Mouse (Mus musculus) adrenal gland, adult 8-10 months (tissue): ENCODE measurements around the gene Casp2. TPM values are rescaled to one million over a fixed set of nuclear protein-coding genes. Genes with fewer than 3 reads are reported as not detected.

Source experiments
- DNase-seq: peaks from one replicate; pipeline ENCODE4 v3.0.0; 2022
- total RNA-seq, 4 experiments: library from RNA; stranded (reverse); gene quantifications; 2 replicates each; pipeline ENCODE4 v1.2.4; 2022

Casp2 gene
- 10 to 100 TPM; 20.1 to 27.2 (median 26.3) TPM for total RNA-seq

GRCm38 (mm10) chr6:42264626-42265312, at the start of gene Casp2:
TSS of gene Casp2 (plus strand) at chr6:42264985.
- peak; percentile 99 for DNase-seq

- no peak for DNase-seq
Observed at GRCm38 (mm10) chr6:42215028-42215427, 49.8 kb upstream of the Casp2 start, which contains the start of gene Tas2r144. TSS of gene Tas2r144 (plus strand) at chr6:42215328.

DNA sequence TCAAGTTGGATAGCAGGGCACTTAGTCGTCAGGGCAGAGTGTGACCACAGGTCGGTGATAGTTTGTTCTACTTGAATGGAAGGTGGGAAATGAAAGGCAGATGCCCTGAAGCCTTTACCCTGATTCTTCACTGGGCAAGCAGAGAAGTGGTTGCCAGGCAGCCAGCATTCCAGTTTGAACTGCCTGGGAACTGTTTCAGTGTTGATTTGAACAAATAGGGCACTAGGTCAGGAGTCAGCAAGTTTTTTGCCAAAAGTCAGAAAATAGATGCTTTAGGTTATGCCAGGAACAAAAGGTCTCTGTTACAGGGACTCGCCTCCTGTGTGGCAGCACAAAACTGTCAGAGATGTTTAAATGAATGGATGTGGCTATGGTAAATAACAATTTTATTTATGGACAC, 42.5 kb upstream of the Casp2 start:
- no peak for DNase-seq

GRCm38 (mm10) chr6:42225046-42225445, 39.7 kb upstream of the Casp2 start:
- DNase-seq = no peak

GRCm38 (mm10) chr6:42227240-42228101, 37.3 kb upstream of the Casp2 start:
- DNase-seq = peak; percentile 35

DNA sequence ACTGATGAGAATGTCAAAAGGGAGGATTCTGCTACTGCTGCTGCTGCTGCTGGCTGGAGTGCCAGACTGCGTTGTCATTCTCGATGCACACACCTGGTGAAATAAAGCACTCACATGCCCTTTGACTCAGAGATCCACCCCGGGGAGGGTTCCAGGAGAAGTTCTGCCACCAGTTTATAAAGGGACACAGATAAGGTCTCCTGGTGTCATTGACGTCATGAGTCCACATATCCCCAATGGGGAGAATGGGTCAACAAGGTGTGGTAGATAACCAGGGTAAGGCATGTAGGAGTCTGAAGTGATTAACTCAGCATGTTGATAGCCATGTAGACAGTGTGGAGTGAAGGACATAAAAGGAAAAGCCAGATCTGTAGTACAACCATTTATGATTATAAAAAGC, 35.2 kb upstream of the Casp2 start:
- DNase-seq = no peak

GRCm38 (mm10) chr6:42231191-42231590, 33.6 kb upstream of the Casp2 start:
- DNase-seq = no peak

GRCm38 (mm10) chr6:42237276-42237805, 27.4 kb upstream of the Casp2 start:
- DNase-seq = no peak

DNA sequence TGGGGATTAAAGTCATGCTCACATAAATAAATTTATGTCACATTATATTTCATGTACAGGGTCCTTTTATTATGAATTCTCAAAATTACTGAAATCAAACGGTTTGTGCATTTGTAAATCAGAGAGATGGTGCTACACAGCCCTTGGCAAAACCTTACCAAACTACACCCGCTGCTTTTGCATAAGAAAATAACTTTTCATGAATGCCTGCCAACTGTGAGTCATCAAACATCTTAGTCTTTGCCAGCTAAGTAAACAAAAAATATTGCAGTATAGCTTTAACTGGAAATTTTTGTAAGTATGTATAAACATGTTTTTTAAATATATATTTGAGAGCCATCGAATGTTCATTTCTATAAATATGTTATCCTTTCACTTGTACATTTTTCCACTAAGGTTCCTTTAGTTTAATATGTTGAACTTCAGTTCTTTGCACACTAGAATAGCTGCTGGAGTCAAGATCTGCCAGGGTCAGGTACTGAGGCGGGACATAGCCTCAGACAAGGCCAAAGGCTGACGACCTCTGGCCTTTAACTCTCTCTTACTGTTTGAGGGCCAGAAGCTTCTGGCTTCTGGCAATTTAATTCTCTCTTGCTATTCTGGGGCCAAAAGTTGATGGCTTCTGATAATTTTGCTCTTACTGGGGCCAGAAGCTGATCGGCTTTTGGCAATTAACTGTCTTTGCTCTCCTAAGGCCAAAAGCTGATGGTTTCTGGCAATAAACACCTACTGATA, 23.3 kb upstream of the Casp2 start:
- no peak for DNase-seq

- DNase-seq = peak; percentile 86
Observed at GRCm38 (mm10) chr6:42245711-42246353, 19.0 kb upstream of the Casp2 start, which contains the start of gene Gstk1. TSS of gene Gstk1 (plus strand) at chr6:42245935.

- DNase-seq = no peak
Observed at GRCm38 (mm10) chr6:42247173-42247572, 17.6 kb upstream of the Casp2 start.

- DNase-seq = no peak
Observed at GRCm38 (mm10) chr6:42247981-42248380, 16.8 kb upstream of the Casp2 start.

DNA sequence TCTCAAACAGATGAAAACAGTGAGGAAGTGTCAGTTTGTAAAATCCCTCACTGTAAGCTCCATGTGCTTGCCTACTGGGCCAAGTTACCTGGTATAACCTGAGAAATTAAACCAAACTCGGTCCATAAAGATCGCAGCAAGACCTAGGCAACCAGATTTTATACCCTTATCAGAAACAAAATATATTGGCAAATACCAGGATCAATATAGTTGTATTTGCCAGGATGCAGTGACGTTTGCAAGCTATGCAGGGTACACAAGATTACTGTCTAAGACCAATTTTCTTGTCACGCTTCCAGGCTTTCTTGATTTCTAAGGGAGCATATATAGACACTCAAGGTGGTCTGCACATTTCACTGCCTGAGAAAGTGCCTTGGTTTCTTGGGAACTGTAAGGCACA, 13.0 kb upstream of the Casp2 start:
- no peak for DNase-seq

DNA sequence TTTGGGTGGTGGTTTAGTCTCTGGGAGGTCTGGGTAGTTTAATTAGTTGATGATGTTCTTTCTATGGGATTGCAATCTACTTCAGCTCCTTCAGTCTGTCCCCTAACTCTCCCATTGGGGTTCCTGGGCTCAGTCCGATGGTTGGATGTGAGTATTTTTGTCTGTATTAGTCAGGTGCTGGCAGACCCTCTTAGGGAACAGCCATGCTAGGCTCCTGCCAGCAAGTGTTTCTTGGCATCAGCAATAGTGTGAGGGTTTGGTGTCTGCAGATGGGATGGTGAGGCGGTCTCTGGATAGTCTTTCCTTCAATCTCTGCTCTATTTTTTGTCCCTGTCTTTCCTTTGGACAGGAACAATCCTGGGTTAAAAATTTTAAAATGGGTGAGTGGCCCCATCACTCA, 11.7 kb upstream of the Casp2 start:
- DNase-seq = no peak

DNA sequence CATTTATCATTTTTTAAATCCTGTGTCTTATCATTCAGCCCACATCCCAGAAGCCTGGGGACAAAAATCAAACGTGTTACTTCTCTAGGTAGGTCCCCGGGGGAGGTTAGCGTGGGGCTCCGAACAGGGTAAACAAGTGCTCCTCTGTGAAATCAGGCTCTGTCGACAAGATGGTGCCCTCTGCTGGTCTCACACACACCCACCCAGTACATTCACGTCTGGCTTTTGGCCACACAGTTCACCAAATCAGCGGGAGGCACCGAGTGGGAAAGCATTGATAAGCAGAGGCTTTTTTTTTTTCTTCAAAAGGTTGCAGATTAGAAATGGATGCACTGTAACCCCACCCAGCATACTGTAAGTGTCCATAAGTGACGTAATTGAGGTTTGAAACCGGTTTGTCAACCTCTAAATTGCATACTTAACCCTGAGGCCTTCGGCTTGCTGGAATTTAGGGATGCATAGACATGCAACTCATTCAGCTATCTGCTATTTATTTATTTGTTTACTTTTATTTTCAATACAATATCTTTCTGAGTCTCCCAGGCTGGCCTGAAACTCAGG, 7.4 kb upstream of the Casp2 start:
- peak; percentile 54 for DNase-seq

DNA sequence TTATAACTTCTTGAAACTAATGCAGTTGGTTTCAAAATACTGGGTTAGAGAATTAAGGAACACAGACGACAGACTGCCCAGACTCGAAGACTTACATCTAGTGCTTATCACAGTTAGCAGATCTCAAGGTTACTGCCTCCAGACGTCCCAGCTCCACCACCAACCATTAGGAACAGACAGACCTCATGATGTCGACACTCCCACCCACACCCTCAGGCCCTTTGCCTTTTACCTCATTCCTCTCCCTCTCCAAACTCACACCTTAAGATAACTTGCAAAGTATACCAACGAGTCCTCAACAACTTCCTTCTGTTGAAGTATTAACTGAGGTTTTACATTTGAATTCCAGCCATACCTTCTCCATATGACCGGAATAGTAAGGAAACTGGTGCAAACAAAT, 4.4 kb upstream of the Casp2 start:
- no peak for DNase-seq

GRCm38 (mm10) chr6:42261524-42262170, 3.1 kb upstream of the Casp2 start, which contains the start of gene Tmem139:
TSS of gene Tmem139 (plus strand) at chr6:42261970.
- no peak for DNase-seq

DNA sequence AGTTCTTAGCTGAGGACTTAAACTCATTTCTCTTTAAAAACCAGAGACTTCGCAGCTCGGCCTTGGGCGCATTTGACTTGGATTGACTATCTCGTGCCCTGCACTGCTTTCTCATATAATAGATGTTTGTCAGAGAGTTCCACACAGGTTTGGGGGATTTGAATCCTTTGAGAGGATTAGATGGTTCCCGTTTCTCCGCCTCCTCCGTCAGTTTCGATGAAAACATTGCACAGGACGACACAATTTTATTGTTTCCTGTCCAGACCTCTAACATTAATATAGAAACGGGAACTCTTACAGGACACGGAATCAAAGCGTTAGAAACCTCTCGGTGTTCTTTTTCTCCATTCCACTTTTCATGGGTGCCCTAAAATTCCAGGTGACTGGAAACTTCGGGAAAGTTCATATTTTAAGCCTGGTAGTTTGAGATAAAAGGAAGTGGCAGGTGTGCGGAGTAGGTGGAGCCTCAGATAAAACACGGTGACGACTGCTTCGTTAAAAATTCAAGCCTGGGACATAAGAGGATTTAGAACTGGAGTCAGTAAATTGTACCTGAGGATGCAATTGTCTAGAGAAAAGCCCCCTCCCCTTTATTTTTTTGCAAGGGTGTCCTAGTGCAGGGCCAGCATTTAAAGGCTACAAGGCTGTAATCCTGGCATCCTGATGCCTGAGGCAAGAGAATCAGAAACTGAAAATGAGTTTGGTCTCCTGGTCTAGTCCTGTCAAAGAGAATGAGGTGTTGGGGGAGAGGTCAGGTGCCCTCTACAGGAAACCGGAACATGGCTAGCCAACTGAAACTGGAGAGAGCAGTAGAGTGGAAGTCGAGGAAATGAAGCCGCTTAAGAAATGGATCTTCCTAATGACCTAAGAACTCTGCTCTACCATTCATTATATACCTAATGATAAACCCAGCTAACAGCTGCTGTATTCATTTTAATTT, 876 bp downstream of the Casp2 start:
- DNase-seq = no peak

DNA sequence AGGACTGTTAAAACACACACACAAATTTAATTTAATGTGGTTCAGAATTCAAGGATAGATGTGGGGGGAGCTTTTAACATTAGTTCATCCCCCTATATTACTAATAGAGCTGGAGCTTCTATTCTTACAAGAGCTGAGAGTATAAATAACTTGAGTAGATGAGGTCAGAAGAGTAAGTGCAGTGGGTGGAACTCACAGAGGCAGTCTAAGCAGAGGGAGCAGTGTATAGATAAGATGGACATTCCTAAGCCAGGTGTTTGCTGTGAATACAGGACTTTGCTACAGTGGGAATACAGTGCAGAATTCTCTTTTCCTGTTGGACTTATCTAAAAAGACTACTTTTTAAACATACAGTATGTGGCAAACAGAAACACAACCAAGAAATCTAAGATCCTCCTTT, 6.0 kb downstream of the Casp2 start:
- DNase-seq = no peak

- DNase-seq = no peak
Observed at GRCm38 (mm10) chr6:42276151-42276550, 11.4 kb downstream of the Casp2 start.
